Mouse (Mus musculus) gastrocnemius, postnatal 25 days (tissue): ENCODE data around the gene Crat. TPM values are rescaled to one million over a fixed set of nuclear protein-coding genes. Genes with fewer than 3 reads are reported as not detected.

Source experiments
- DNase-seq: peaks from one replicate; pipeline ENCODE4 v3.0.0; 2022
- total RNA-seq, 2 experiments: library from RNA; stranded (reverse); gene quantifications; 1 replicate in 1 of 2; 2 replicates in 1 of 2; pipeline ENCODE4 v1.2.3; 2021

The Crat gene
- total RNA-seq, 2 experiments from 2014 or later = 315 to 363 TPM

DNA sequence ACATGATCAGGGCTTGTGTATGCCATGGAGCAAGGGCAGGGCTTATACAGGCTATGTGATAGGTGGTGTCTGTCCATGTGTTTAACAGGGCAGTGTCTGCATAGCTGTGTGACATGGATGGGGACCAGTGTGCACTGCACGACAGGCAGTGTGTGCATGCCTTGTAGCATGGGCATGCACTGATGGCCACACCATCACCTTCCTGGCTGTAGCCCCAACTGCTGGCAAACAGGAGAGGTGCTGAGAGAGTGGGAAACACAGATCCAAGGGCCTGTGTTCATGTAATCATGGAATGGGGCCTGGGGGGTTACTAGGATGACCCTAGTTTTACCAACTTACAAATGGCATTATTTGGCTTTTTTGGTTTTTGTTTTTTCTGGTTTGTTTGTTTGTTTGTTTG, 11.7 kb downstream of the Crat start:
- no peak for DNase-seq

DNA sequence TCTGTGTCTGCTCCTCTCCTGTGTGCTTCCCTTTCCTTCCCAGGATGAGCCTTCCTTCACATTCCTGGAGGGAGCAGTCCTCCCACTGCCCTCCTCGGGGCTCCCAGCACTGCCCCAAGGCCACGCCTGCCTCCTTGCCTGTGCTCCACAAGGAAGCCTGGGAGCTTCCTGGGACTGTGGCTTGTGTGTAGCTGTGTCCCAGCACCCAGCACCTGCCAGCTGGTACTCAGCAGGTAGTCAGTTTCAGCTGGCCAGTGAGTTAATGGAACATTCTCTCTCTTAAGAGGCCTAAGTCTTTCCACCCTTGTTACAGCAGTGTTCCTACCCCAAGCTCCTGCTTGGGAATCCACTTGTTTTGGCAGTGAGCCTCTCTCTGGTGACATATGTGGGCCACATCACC, 12.8 kb downstream of the Crat start:
- no peak for DNase-seq

DNA sequence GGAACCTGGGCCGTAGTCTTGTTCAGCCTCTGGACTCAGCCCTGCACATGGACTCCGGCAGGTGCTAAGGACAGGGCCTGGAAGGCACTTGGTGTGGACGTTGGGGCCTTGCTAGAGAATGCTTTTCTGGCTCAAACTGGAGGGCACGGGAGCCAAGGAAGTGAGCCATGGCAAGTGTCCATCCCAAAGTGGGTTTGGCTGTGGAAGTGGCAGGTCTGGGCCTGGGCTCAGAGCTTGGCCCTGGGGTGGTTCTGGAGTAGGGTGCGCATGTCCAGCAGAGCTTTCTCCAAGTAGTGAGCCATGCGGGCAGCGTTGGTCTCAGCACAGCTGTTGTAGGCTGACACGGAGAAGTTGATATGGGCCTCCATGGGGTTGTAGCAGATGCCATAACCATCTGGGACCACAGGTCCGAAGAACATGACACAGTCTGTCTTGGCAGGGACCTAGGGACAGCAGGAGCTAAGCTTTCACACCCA, 13.2 kb downstream of the Crat start:
- peak; percentile 84 for DNase-seq

DNA sequence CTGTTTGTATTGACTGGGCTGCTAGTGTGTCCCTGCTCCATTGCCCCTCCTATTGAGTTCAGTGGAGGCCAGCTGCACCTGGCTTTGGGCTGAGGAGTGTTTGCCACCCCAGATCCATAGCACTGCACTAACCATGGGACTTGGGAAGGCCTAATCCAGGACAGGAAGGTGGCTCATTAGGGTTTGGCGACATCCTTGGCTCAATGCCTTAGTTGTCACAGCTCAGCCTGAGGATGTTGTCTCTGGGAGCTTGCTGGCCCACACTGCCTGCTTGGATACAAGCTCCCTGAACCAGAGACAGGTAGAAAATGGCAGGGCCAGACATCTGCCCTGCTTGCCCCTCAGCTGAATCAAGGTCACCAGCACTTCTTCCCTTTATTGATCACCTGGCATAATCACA, 14.0 kb downstream of the Crat start:
- DNase-seq = no peak

DNA sequence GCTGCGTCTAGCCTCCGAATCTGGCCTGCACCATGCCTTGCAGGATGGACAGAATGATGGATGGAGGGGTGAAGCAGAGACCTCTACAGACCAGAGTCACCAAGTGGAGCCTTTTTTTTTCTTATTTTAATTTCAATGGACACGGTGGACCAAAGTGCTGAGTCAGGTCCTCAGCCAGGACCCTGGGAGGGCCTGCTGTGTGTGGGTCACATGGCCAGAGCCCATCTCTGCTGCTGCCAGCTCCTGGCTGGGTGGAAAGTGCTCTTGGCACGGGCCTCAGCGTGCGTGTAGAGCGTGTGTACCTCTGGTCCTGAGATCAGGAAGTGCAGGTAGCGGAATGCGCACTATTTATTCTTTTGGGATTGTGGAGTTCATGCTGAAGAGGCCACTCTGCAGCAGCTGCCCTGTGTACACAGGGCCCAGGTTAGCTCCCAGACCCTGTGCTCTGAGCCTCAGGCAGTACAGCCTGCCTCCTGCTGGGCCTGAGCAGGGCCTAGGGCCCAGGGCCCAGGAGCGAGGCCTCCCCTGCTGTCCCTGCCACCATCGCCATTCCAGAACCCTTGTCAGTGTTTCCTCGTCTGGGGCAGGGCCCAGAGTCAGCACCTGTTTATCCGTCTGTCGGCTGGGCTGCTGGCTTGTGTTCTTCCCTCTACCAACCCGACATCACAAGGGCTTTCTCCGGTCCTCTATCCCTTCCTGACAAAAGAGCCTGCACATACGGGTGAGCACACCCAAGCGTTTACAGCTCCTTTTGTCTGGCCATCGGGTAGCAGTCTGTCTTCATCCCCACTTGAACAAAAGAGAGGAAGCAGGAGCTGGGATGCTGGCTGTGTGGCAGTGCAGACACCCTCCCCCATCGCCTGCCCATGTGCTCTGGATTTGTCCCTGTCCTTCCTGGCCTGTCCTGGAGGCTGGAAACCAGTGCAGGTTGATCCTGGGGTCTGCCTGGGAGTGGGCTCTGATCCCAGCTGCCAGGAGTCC, 16.1 kb downstream of the Crat start:
- no peak for DNase-seq

DNA sequence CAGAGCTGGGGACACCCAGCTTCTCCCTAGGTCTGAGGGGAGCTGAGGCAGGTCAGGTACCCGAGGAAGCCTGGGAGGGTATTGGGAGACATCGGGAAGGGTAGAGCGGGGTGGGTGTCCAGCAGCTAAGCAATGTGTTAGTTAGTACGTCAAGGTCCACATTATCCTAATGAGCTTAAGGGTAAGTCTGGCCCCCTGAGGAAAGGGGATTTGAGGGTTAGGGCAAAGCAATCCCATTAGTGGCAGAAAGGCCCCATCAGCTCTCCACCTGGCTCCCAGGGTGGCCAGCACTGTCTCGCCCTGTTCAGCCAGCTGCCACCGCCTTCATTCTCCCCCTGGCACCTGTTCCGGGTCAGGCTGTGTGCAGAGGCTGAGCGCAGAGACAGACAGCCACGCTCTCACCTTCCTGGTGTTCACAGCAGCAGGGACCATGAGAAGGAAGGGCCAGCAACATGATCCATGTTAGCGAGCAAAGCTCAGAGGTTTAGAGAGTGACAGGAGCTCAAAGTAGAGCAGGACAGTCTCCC, 17.6 kb downstream of the Crat start:
- DNase-seq = no peak

DNA sequence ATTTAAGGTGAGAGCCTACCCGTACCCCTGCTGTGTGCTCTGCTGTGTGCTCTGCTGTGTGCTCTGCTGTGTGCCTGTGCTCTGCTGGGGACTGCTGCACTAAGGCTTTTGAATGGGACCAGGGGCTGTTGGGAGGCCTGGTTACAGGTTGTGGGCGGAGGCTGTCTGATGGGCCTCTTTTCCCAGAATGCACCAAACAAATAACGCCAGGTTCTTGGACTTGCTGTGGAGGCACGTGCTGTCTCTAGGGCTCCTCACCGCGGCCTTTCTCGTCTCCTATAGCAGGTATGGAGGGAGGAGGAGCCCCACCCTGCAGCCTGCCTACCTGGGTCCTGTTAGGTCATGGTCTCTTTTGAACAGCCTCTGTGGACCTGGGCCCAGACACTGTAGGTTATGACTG, 19.4 kb downstream of the Crat start:
- DNase-seq = no peak

DNA sequence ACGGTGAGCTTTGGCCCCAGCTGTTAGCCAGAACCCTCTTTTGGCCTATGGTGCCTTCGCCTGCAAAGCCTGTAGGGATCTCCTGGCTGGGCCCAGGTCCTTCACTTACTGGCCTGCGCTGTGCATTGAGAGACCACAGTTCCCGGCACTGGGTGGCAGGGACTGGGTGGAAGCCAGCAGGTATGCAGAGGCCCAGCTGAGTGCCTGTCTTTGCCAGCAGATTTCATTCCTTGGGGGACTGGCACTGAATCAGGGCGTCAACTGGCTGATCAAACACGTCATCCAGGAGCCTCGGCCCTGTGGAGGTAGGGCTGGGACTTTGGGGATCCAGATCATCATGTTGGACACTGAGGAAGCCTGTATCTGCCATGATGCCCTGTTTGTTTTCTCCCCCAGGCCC, 19.9 kb downstream of the Crat start:
- DNase-seq = no peak

DNA sequence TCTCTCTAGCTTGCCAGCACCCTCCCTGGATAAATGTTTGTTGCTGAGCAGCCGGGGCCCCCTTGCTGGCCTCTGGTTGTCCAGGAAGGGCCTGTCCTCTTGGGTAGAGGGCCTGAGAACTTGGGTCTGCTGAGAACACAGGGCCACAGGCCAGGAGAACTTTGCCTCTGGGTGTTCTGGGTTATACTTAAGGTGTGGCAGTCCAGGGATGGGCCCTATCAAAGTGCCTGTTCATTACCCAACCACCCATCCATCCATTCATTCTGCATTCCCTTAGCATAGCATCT, 22.3 kb downstream of the Crat start:
- no peak for DNase-seq

DNA sequence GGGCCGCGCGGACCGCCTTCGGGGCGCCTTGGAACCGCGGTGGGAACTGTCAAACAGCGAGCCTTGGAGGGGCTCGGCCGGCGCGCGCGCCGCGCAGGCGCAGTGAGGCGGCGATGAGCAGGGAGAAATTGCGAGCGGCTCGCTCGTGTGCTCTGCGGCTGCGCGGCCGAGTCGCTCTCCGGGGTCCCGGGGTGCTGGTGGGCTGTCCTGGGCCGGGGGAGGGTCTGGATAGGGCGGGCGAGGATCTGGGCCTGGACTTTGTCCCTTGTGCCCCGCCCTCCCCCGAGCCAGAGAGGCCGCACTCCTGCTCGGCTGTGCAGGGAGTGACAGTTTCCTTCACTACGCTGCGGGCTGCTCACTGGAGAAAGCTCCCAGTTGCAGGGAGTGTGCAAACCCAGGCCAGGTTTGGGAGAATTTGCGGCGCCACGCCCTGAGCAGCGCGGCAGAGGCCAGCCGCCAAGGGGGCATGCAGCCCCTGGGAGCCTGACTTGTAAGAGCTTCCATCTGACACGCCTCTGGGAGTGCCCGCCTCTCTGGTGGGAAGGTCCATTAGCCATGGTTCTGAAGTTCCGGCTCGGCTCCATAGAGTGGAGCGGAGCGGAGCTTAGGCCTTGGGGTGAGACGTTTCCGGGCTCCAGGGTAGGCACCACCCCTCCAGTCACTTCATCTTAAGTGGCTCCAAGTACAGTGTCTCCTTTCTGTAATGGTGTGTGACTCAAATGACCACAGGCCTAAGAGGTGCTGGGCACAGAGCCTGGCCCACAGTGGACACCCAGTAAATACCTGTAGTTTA, 22.8 kb downstream of the Crat start:
- peak; percentile 77 for DNase-seq

DNA sequence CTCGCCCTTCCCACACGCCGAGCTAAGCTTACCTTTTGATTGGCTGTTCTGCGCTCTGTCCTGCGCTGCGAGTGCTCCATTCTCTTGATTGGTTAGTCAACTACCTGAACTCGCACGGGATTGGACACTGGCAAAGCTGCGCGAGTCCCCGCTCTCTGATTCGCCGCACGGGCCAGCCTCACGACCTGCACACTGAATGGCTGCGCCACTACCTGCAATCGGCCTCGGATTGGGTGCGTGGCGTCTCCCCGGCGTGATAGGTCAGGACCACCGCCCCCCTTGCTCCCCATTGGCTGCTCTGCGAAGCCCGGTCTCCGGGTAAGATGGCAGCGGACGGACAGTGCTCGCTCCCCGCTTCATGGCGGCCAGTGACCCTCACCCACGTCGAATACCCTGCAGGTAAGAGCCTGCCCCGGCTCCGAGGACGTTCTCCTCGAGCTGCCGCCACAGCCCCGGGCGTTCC, 23.5 kb downstream of the Crat start, which contains the start of gene Dolpp1:
Gene Dolpp1, plus strand, starts transcription at position 141 of the 463 bp plus-strand sequence.
- DNase-seq = peak; percentile 99

DNA sequence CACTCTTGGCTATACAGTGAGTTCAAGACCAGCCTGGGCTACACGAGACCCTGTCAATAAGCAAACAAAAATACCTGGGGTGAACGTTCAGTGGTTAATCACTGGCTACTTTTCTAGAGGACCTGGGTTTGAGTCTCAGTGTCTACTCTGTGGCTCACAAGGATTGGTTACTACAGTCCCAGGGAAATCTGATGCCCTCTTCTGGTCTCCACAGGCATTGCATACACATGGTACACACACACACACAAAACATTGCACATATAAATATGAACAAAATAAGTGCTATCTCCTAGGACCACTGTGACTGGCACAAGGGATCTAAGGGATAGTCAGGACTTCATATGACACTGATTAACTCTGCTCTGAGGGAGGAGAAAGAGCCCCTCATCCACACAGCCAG, 26.6 kb downstream of the Crat start:
- DNase-seq = no peak

DNA sequence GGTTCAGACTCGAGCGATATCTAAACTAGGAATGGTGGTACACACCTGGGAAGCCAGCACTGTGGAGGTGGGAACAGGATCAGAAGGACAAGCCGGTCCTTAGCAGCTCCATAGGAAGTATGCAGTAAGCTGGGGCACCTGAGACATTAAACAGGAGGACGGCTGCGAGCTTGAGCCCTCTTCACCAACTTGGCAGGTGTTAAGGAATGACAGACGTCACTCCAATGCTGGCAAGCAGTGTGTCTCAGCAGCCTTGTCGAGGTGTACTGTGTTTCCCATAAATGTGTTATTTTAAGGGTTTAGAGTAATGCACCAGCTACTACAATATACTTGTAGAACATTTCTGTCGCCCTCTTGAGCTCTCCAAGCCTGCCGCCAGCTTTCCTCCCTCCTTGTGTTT, 28.7 kb downstream of the Crat start:
- no peak for DNase-seq

DNA sequence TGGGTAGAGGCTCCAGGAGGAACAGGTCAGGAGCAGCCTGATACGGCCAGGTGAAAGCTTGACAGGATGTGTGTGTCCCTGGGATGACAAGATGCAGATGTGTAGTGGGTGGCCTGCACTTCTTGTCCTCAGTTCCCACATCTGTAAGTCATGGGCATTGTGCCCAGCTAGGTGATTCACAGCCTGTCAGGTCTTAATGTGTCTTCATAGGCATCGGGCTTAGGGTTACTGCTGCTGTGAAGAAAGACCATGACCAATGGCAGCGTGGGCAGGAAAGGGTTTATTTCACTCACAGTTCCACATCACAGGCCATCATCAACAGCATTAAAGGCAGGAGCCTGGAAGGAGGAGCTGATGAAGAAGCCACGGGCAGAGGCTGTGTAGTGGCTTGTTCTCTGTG, 30.0 kb downstream of the Crat start:
- DNase-seq = no peak

DNA sequence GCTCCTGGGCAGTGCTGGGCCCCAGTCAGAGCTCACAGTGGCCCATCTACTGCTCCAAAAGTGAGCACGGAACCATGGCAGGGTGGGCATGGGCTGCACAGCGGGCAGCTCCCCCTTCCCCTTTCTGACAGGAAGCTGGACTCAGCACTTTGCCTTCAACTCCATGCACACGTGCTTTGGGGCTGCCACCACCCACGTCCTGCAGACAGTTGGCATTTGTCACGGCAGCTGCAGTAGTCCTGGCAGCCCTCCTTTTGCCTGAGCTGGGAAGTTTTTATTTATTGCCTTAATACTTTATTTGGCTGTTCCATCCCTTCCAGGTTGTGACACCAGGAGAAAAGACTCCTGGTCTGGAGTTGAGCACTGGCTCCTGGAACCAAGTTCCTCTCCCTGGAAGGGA, 30.8 kb downstream of the Crat start:
- no peak for DNase-seq

DNA sequence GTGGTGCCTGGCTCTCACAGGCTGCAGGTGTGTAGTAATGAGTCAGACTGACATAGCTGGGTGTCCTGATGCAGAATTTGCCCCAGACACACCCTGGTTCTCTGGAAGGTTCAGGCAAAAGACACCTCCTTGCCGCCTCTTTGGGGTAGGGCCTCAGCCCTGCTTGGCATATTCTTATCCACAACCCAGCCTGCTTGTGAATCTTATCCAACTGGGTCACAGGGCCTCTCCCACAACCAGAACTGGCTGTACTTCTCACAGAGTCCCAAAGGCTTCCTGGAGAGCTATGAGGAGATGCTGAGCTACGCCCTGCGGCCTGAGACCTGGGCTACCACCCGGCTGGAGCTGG, 34.3 kb downstream of the Crat start:
- DNase-seq = no peak

DNA sequence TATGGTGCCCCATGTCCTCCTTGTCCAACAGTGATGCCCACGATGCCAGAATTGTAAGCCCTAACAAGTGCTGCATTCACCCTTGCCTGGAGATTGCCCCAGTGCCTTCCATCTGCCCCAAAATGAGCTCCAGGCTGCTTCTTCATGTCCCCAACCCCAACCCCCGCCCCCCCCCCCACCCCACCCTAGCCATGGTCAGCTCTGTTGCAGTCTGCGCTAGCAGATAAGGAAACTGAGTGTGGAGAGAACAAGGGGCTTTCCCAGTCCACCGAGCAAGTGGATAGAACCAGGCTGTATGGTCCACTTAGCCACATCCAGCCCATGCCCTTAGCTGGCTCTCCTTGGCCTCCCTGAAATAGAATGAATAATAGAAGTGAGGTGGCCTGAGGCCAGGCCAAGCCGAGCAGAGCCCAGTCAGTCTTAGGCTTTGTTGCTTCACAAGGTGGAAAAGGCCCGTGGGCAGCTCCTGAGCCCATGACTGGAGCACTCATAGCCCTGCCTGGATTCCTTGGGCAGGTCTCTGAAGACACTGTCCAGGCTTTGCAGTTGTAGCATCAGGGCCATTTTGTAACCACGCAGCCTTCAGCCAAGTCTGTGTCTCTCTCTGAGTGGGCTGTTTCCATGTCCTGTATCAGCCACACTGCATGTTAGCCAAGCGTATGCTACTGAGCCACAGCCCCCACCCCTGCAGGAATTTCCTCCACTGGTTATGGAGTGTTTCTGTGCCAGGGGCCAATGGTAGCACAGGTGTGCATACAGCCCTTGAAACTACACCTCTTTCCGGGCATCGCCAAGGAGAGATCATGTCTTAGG, 34.8 kb downstream of the Crat start:
- no peak for DNase-seq

DNA sequence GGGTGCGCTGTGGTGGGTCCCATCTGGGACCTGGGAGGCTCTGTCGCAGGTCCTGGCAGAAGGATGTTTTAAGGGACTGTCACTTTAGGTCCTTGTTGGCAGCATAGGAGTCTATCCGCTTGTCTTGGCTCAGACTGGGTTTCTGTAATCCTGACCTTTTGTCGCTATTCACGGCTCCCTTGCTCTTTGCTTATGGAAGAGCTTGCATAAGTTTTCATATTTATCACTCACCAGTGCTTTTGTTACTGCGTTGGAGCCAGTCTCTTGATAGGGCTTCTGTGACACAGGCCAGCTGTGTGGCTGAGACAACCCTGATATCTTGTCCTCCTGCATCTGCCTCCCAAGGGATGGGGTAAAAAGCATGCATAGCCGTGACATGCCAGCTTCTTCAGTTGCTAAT, 36.3 kb downstream of the Crat start:
- DNase-seq = no peak

DNA sequence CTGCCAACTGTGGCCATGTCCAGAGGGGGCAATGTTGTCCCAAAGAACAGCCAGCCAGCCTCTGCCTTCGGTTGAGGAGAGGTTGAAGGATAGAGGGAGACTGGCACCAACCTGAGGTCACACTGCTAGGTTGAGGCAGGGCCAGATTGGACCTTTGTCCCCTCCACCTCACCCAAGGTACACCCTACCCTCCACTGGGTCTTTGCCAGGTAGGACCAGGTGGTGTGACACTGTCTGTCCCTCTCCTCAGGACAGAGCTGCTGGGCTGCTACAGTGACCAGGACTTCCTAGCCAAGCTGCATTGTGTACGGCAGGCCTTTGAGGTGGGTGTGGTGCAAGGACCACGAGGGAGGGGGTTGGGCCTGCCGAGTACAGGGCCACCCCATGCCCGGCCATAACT, 37.9 kb downstream of the Crat start:
- no peak for DNase-seq

DNA sequence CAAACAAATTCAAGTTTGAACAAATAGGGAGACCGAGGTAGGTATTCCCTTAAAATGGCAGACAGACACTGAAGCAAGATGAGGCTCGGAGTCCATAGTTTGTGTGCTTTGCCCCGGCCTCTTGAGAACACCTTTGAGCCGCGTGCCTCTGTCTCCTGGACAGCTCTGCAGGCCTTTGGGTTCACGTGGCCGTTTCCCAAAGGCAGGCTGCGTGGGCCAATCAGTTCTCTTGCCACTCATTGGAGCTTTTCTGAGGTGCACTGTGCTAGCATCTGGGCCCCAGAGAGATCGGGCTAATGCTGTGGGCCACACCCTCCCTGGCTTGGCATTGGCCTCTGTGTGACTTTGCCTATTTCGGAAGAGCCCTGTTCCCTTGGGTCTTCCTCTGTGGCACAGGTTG, 39.7 kb downstream of the Crat start:
- DNase-seq = no peak

DNA sequence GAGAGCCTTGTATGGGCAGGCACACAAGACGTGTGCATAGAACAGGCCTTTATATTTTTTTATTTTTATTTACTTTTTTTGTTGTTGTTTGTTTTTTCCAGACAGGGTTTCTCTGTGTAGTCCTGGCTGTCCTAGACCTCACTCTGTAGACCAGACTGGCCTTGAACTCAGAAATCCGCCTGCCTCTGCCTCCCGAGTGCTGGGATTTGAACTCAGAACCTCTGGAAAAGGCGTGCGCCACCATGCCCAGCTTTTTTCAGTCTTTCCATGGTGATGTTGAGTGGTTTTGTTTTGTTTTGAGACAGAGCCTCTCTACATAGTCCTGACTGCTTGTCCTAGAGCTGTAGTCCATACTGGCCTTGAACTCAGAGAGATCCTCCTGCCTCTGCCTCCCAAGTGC, 42.9 kb downstream of the Crat start:
- no peak for DNase-seq

DNA sequence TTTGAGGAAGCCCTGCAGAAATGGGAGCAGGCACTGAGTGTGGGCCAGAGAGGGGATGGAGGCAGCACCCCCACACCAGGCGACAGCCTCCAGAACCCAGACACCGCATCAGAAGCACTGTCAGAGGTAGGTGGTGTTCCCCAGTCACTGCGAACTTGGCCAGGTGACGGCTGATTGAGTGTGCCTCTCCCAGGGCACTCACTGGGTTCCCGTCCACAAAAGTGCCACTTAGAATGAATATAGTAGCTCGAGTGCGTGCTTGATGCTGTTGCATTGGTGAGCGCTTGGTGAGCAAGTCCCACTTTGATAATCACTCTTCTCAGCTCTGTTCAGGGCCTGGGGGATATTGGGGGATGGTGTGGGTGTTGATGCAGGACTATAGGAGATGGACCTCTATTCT, 44.1 kb downstream of the Crat start:
- no peak for DNase-seq
